7 mouse cellular contexts compared by ENCODE assay signal in genomic region chr17:24936259-24937237, GRCm38 (mm10). TPM values are rescaled to one million over a fixed set of nuclear protein-coding genes. Genes with fewer than 3 reads are reported as not detected.
DNase-seq lines count a peak whose midpoint lies in the region; ATAC-seq lines count a peak whose summit lies in the region.

Gene Mapk8ip3 (minus strand): TSS chr17:24936977.

- peaks cover 33% of the 10 kb centered on the region for H3K36me3 ChIP-seq in embryonic facial prominence, embryonic 10.5 days (replicated peaks)
- peaks cover 31% of the 10 kb centered on the region for H3K36me3 ChIP-seq in limb, embryonic 10.5 days
- peaks cover 13% of the 10 kb centered on the region for H3K36me3 ChIP-seq in midbrain, embryonic 13.5 days

- H3K27ac ChIP-seq in embryonic facial prominence, embryonic 10.5 days (replicated peaks), result peak within 1 kb of the TSS; percentile 90
- H3K27ac ChIP-seq in limb, embryonic 10.5 days, result peak within 1 kb of the TSS; percentile 80
- peak within 1 kb of the TSS; percentile 93 for H3K27ac ChIP-seq in midbrain, embryonic 13.5 days

- peak; percentile 98 for DNase-seq in adrenal gland, postnatal 10 days
- DNase-seq in embryonic facial prominence, embryonic 10.5 days (ENCODE audit: low spot score), result peak; percentile 95
- peak; percentile 92 for DNase-seq in kidney, adult 11 months
- DNase-seq in limb, embryonic 10.5 days (ENCODE audit: low spot score), result peak; percentile 96
- DNase-seq in spleen, adult 12 weeks (ENCODE audit: low spot score), result peak; percentile 96

- under 1% methylated on average over 78 of the region's 78 CpGs for WGBS in embryonic facial prominence, embryonic 10.5 days
- under 1% methylated on average over 78 of the region's 78 CpGs for WGBS in limb, embryonic 10.5 days
- under 1% methylated on average over 78 of the region's 78 CpGs for WGBS in midbrain, embryonic 13.5 days

- peaks cover 16% of the 10 kb centered on the region for H3K4me1 ChIP-seq in embryonic facial prominence, embryonic 10.5 days
- peaks cover 16% of the 10 kb centered on the region for H3K4me1 ChIP-seq in limb, embryonic 10.5 days
- peaks cover 34% of the 10 kb centered on the region for H3K4me1 ChIP-seq in midbrain, embryonic 13.5 days (replicated peaks)

- H3K9ac ChIP-seq in midbrain, embryonic 13.5 days (replicated peaks), result peak within 1 kb of the TSS; percentile 93

- no peaks in the 10 kb centered on the region for H3K9me3 ChIP-seq in embryonic facial prominence, embryonic 10.5 days
- H3K9me3 ChIP-seq in limb, embryonic 10.5 days (replicated peaks), result no peaks in the 10 kb centered on the region
- H3K9me3 ChIP-seq in midbrain, embryonic 13.5 days, result no peaks in the 10 kb centered on the region

- peak within 1 kb of the TSS; percentile 75 for H3K4me2 ChIP-seq in midbrain, embryonic 13.5 days (replicated peaks)

- peak; percentile 92 for ATAC-seq in granulocyte monocyte progenitor cell, adult 5-6 weeks (replicated peaks; ENCODE audit: poor library complexity, severe bottlenecking)
- ATAC-seq in midbrain, embryonic 13.5 days, result peak; percentile 99

- peak within 1 kb of the TSS; percentile 94 for H3K4me3 ChIP-seq in embryonic facial prominence, embryonic 10.5 days
- H3K4me3 ChIP-seq in limb, embryonic 10.5 days, result peak within 1 kb of the TSS; percentile 88
- H3K4me3 ChIP-seq in midbrain, embryonic 13.5 days (replicated peaks), result peak within 1 kb of the TSS; percentile 90

- H3K27me3 ChIP-seq in embryonic facial prominence, embryonic 10.5 days (replicated peaks; ENCODE audit: low read depth, poor library complexity, severe bottlenecking), result no peaks in the 10 kb centered on the region
- H3K27me3 ChIP-seq in limb, embryonic 10.5 days (ENCODE audit: low read depth, poor library complexity, severe bottlenecking), result no peaks in the 10 kb centered on the region
- no peaks in the 10 kb centered on the region for H3K27me3 ChIP-seq in midbrain, embryonic 13.5 days

RNA-seq across cellular contexts. Expression of gene Mapk8ip3, which starts in this region (rescaled TPM):
- total RNA-seq in adrenal gland, postnatal 10 days (2021), result 100 to 1,000 TPM in 1 of 2 experiments, 10 to 100 TPM in 1; 63.8 to 110 TPM
- 40.8 and 40.9 TPM in 2 replicates for polyA plus RNA-seq in embryonic facial prominence, embryonic 10.5 days (2016; fragmentation: Nextera tagmentation; extraction: Ambion mirVana)
- total RNA-seq in granulocyte monocyte progenitor cell, adult 5-6 weeks (2014; fragmentation: Nextera tagmentation), result 49.0 and 84.5 TPM in 2 replicates
- total RNA-seq in granulocyte monocyte progenitor cell, adult 5-6 weeks (2017), result 18.2 and 21.0 TPM in 2 replicates
- 32.1 and 39.3 TPM in 2 replicates for polyA plus RNA-seq in limb, embryonic 10.5 days (2016; fragmentation: Nextera tagmentation; extraction: Ambion mirVana)
- polyA plus RNA-seq in midbrain, embryonic 13.5 days (2015; fragmentation: Nextera tagmentation; extraction: Ambion mirVana), result 83.1 and 83.8 TPM in 2 replicates

Comparison
In these comparisons a context has a peak if more than half of its experiments do, and no peak if none do; other contexts are left out.
1. Peak in every context shown above with its lines: DNase-seq, ATAC-seq, H3K4me3 ChIP-seq and H3K27ac ChIP-seq.